Mouse (Mus musculus): Measurements from ENCODE around the gene Hdac9.

Gene Hdac9

GRCm38 (mm10) chr12:34201471-34201870, 715.4 kb downstream of the Hdac9 start:
- no peak for DNase-seq

- no peak for DNase-seq
Measured at GRCm38 (mm10) chr12:34200030-34200446, 716.9 kb downstream of the Hdac9 start.

- no peak for DNase-seq
Measured at GRCm38 (mm10) chr12:34195155-34195828, 721.6 kb downstream of the Hdac9 start.

GRCm38 (mm10) chr12:34194116-34194515, 722.8 kb downstream of the Hdac9 start:
- DNase-seq: no peak

GRCm38 (mm10) chr12:34191246-34191645, 725.6 kb downstream of the Hdac9 start:
- no peak for DNase-seq

GRCm38 (mm10) chr12:34178931-34179330, 738.0 kb downstream of the Hdac9 start:
- no peak for DNase-seq

- DNase-seq: no peak
Measured at GRCm38 (mm10) chr12:34176790-34177189, 740.1 kb downstream of the Hdac9 start.

- peak; percentile 51 for DNase-seq
Measured at GRCm38 (mm10) chr12:34173036-34173435, 743.9 kb downstream of the Hdac9 start.

GRCm38 (mm10) chr12:34170601-34171000, 746.3 kb downstream of the Hdac9 start:
- DNase-seq: no peak

GRCm38 (mm10) chr12:34165674-34166073, 751.2 kb downstream of the Hdac9 start:
- no peak for DNase-seq

GRCm38 (mm10) chr12:34156301-34156700, 760.6 kb downstream of the Hdac9 start:
- DNase-seq: no peak

GRCm38 (mm10) chr12:34155740-34156139, 761.2 kb downstream of the Hdac9 start:
- no peak for DNase-seq

GRCm38 (mm10) chr12:34154757-34155156, 762.1 kb downstream of the Hdac9 start:
- no peak for DNase-seq

- no peak for DNase-seq
Measured at GRCm38 (mm10) chr12:34151336-34151735, 765.6 kb downstream of the Hdac9 start.

- no peak for DNase-seq
Measured at GRCm38 (mm10) chr12:34142743-34143142, 774.2 kb downstream of the Hdac9 start.

- DNase-seq: no peak
Measured at GRCm38 (mm10) chr12:34113336-34113735, 803.6 kb downstream of the Hdac9 start.

- no peak for DNase-seq
Measured at GRCm38 (mm10) chr12:34092953-34093352, 823.9 kb downstream of the Hdac9 start.

GRCm38 (mm10) chr12:34091851-34092250, 825.0 kb downstream of the Hdac9 start:
- DNase-seq: no peak

- DNase-seq: no peak
Measured at GRCm38 (mm10) chr12:34087292-34087942, 829.5 kb downstream of the Hdac9 start.

- no peak for DNase-seq
Measured at GRCm38 (mm10) chr12:34076981-34077380, 839.9 kb downstream of the Hdac9 start.

GRCm38 (mm10) chr12:34075805-34076509, 840.9 kb downstream of the Hdac9 start:
- DNase-seq: no peak

- peak; percentile 12 for DNase-seq
Measured at GRCm38 (mm10) chr12:34052508-34052907, 864.4 kb downstream of the Hdac9 start.

- peak; percentile 18 for DNase-seq
Measured at GRCm38 (mm10) chr12:34052036-34052435, 864.9 kb downstream of the Hdac9 start.

- no peak for DNase-seq
Measured at GRCm38 (mm10) chr12:34051112-34051511, 865.8 kb downstream of the Hdac9 start.
